Mouse (Mus musculus): ENCODE measurements around the gene Kremen2. TPM values are rescaled to one million over a fixed set of nuclear protein-coding genes. Genes with fewer than 3 reads are reported as not detected.

Kremen2 gene
- 1.1 and 6.0 TPM in 2 replicates for polyA plus RNA-seq (2012; rRNA removed)

DNA sequence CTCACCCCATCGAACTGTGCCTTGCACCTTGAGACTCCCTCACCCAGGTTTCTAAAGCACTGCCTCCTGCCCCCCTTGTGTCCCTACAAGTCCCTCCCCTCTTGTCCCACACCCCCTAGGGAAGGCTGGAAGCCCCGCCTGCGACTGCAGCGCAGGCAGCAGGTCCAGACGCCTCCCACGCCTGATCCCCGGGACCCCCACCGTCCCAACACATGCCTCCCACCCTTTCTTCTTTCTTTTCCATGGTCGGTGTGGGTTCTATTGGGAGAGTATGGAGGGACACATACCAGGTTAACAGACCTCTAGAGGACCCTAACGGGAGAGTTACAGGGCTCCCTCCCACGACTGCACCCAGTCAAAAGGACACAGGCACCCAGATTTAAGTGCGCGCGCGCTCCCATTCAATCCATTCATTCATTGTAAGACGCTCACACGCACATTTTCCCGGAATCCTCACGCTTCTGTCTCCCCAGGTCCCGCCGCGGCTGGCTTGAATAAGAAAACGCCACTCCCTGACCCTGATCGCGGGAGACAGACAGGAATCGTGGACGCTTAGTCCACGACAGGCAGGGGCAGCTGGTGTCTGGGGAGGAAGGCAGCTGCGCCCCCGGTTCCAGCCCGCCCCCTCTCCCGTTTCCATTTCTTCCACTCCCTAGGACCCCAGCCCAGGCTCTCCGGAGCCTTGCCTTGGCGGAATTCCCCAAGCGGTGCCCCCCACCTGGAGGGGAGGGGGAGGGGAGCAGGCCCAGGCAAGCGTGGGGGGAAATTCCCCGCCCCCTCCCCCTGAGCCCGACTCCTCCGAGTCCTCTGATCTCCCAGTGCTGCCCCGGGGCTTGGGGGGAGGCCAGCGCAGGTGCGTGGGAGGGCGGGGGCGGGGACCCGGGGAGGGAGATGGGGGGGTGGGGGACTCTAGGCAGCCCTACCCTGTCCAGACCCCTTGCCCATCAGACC, at the start of gene Kremen2:
Kremen2 (minus strand) TSS at position 533 of the 951 bp plus-strand sequence.

DNA sequence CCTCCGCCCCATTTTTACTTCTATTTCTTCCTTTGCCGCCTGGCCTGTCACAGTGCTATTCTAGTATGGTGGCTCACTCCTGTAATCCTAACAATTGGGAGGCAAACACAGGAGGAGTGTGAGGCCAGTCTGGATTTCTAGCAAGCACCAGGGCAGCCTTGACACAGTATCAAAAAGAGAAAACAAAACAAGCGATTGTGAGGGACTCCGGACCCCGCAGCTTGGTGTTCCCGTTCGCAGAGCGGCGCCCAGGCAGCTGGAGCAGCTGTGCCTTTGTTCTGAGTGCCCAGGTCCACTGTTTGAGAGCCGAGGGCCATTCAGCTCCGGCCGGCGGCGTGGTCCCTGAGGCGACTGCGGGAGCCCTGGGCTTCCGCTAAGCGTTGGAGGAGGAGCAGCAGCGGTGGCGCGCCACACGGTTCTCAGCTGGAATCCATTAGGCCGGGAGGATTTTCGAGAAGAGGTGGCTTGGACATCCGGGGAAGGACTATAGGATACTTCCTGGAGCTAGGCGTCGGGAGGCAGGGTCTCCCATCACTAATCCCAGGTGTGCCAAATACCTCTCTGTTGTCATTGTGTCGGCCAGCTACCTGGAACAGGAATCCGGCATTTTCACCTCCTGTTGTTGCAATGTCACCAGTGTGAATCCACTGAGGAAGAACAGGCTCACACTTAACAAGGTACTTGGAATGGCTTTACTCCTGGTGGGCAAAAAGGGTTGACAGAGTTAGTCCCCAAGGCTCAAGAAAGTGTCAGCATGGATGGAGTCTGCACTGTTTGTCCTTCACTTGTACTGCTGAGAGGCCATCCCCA, 44.8 kb upstream of the Kremen2 start, which contains the start of gene Srrm2:
Srrm2 (plus strand) TSS at position 264 of the 810 bp plus-strand sequence.

DNA sequence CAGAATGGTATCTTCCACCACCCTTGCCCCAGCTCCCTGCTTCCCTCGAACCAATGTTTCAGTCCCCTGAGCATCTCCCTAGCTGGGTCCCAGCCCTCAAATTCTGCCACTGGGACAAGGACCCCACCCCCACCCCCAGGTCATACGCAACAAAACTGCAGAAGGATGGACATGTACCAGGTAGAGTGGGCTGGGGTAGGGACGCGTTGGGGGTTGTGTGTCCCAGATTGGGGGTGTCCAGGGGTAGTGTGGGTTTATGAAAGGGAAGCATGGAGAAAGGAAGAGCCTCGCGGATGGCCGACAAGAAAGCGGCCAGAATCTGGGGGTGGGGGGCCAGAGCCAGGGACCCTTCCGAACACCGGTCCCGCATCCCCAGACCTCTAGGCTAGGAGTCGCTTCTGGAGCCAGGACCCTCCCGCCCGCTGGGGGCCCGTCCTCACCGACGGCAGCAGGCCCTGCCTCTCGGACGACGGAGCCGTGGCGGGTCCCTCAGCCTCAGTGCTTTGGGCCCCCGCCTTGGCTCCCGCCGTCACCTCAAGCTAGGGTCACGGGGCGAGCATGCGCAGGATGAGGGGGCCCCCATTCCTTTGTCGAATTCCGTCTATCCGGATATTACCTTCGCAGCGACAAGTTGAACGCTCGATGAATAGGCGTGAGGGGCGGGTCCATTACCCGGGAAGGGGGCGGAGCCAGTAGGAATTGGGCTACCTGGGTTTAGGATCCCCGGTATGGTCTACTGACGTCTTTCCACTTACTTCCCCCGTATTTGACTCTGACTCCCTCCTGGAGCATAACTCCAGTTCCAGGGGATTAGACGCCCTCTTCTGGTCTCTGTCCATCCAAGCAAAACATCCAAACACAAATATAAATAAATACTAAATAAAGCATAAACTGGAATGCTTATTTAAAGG, 40.2 kb upstream of the Kremen2 start, which contains the start of gene Flywch2:
Flywch2 (minus strand) TSS at position 521 of the 911 bp plus-strand sequence.

DNA sequence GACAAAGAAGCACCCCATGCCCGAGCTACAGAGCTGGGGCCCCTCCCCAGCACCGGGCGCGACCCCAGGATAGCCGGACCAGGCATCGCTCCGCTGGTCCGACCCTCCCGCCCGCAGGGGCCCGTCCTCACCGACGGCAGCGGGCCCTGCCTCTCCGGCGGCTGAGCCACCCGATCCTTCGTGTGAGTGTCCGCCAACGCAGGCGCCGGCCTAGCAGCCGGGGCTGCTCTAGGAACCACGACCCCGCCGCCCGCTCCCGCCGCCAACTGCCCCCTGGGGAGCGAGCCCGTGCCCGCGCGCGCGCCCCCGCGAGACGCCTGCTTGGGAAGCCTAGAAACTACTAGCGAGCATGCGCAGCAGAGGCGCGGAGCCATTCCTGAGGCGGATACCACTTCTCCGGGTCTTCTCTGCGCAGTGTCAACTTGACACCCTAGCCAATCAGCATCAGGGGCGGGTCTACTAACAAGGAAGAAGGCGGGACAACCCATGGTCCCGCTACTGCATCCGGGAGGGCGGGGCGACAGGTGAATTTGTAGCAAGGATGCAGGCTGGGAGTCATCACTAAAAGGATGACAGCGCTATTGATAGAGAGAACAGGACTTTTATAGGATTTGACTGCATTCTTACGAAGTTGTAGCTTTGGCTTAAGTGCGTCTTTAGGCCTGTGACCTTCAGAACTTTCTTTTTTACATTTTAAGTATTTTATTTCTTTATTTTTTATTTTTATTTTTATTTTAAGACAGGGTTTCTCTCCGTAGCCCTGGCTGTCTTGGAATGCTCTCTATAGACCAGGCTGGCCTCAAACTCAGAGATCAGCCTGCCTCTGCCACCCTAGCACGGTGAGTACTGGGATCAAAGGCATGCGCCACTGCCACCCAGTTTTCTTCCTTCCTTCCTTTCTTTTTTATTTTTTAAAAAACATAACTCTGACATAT, 25.9 kb upstream of the Kremen2 start, which contains the start of gene Flywch1:
Flywch1 (minus strand) TSS at position 319 of the 935 bp plus-strand sequence.

DNA sequence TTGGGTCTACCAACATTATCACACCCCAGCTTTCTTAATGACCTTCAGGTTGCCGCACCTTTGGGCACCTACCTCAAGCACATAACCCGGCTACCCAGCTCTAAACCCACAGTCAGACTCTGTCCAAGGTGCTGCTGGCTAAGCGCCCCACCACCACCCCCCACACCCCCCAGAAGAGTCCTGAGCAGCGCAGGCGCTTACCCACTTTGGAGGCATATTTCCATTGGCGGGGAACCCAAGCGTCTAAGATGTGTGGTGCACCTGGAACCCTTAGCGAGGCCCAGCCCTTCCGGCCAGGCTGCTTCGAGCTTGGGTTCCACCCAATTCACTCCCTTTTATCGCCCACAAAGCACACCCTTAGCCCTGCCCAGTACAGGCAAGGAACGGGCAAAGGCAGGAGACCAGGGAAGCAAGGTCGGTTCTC, 5.0 kb downstream of the Kremen2 start, which contains the start of gene Paqr4:
Paqr4 (minus strand) TSS at position 270 of the 424 bp plus-strand sequence.

DNA sequence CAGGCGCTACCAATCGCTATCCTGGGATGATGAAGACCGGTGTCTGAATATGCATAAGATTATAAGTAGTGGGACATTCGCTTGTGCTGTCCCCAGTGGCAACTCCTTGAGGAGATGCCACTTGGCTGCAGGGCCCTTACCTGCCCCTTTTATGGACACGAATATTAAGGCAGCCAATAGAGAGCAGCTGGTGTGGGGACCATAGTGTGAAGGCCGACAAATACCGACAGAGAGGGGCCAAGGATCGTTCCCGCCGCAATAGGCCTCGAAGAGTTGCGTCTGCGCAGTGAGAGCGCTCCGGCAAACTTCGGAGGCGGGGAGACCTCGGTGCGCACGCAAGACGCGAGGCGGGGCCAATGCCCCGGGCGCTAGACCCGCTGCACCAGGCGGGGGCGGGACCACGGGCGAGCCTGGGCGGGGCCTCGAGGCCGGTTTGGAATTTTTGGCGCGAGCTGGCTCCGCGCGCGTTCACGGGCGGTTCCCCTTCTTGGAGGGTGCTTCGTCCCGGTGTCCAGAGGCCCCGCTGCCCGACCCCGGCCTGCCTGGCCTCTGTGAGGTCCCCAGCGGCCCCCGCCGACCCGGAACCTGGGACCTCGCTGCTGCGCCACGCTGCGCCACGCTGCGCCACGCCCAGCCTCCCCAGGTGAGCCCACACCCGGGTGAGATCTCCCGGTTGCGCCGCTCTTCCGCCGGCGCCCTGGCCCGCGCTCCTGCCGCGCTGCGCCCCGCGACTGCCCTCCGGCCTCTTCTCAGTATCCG, 19.5 kb downstream of the Kremen2 start, which contains the start of gene Pkmyt1:
Pkmyt1 (plus strand) TSS at position 338 of the 759 bp plus-strand sequence.

DNA sequence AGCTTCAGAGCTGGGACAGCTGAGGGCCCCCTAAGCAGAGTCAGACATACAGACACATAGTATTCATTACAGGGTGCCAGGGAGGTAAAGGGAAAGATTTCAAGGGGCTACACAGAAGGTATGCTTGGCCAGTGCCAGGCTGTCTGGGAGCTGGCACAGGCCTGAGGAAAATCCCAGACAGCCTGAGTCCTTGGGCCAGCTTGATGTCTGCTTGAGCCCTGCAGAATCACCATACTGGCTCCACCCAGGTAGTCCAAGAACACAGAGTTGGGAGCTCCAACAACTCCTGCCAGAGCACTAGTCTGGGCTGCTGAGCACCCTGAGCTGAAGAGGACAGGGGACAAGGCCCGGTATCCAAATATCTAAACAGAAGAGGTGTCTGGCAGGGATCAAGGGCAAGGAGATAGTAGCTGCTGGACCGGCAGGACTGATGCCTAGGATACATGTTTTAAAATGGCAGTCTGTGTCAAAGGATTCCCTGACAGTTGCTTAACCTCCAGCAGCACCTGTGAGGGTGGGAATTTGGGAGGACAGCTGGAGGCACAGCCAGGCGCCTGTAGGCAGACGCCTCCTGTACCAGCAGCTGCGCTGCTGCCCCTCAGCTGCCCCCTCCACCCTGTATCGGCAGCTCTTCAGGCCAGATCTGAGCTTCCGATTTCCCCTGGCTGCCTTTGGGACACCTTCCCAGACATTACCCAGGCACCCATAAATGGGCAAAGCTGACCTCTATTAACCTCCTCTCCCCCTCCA, 23.1 kb downstream of the Kremen2 start, which contains the start of gene 1520401A03Rik:
1520401A03Rik (minus strand) TSS at position 408 of the 750 bp plus-strand sequence.

Other genes with a start within 250 kb of the Kremen2 start
- gene Zfp213, start 181.6 kb downstream of the Kremen2 start, polyA plus RNA-seq (2012; rRNA removed): 14.3 and 16.1 TPM in 2 replicates
- 41.5 and 42.5 TPM in 2 replicates for gene Zfp13, start 146.3 kb downstream of the Kremen2 start, polyA plus RNA-seq (2012; rRNA removed)
- 0.09 and 0.25 TPM in 2 replicates for gene Zscan10, start 145.0 kb downstream of the Kremen2 start, polyA plus RNA-seq (2012; rRNA removed)
- 1.3 and 1.7 TPM in 2 replicates for gene Mmp25, start 100.6 kb downstream of the Kremen2 start, polyA plus RNA-seq (2012; rRNA removed)
- gene Bicdl2, start 85.3 kb downstream of the Kremen2 start, polyA plus RNA-seq (2012; rRNA removed): 0.15 and 0.43 TPM in 2 replicates
- 82.1 and 90.1 TPM in 2 replicates for gene Hcfc1r1, start 72.2 kb downstream of the Kremen2 start, polyA plus RNA-seq (2012; rRNA removed)
- 47.0 and 47.3 TPM in 2 replicates for gene Thoc6, start 72.0 kb downstream of the Kremen2 start, polyA plus RNA-seq (2012; rRNA removed)
- gene Tnfrsf12a, start 68.4 kb downstream of the Kremen2 start, polyA plus RNA-seq (2012; rRNA removed): 2.6 and 4.7 TPM in 2 replicates
- 0.39 and 7.4 TPM in 2 replicates for gene Cldn6, start 66.6 kb downstream of the Kremen2 start, polyA plus RNA-seq (2012; rRNA removed)
- 0.92 and 2.9 TPM in 2 replicates for gene Cldn9, start 61.8 kb downstream of the Kremen2 start, polyA plus RNA-seq (2012; rRNA removed)
- gene 1520401A03Rik, start 23.1 kb downstream of the Kremen2 start, polyA plus RNA-seq (2012; rRNA removed): 0.15 and 0.78 TPM in 2 replicates
- gene Pkmyt1, start 19.5 kb downstream of the Kremen2 start, polyA plus RNA-seq (2012; rRNA removed): 38.5 and 40.6 TPM in 2 replicates
- 23.6 and 25.2 TPM in 2 replicates for gene Paqr4, start 5.0 kb downstream of the Kremen2 start, polyA plus RNA-seq (2012; rRNA removed)
- gene Flywch1, start 25.8 kb upstream of the Kremen2 start, polyA plus RNA-seq (2012; rRNA removed): 97.4 and 99.1 TPM in 2 replicates
- 44.8 and 54.5 TPM in 2 replicates for gene Flywch2, start 40.2 kb upstream of the Kremen2 start, polyA plus RNA-seq (2012; rRNA removed)
- 634 and 697 TPM in 2 replicates for gene Srrm2, start 44.7 kb upstream of the Kremen2 start, polyA plus RNA-seq (2012; rRNA removed)
- gene Elob, start 83.3 kb upstream of the Kremen2 start, polyA plus RNA-seq (2012; rRNA removed): 905 and 997 TPM in 2 replicates
- 0.31 and 0.74 TPM in 2 replicates for gene Prss33, start 90.2 kb upstream of the Kremen2 start, polyA plus RNA-seq (2012; rRNA removed)
- 0.10 and 0.16 TPM in 2 replicates for gene Prss32, start 98.0 kb upstream of the Kremen2 start, polyA plus RNA-seq (2012; rRNA removed)
- gene Prss41, start 98.3 kb upstream of the Kremen2 start, polyA plus RNA-seq (2012; rRNA removed): 1.9 TPM in 2 replicates
- gene Prss21, start 122.2 kb upstream of the Kremen2 start, polyA plus RNA-seq (2012; rRNA removed): not detected in 2 replicates
- gene Dcpp1, start 135.0 kb upstream of the Kremen2 start, polyA plus RNA-seq (2012; rRNA removed): 0.23 TPM in 1 of 2 replicates, not detected in the other
- gene Dcpp2, start 135.0 kb upstream of the Kremen2 start, polyA plus RNA-seq (2012; rRNA removed): not detected in 2 replicates
- 0.33 TPM in 1 of 2 replicates, not detected in the other for gene Dcpp3, start 171.6 kb upstream of the Kremen2 start, polyA plus RNA-seq (2012; rRNA removed)
- not detected in 2 replicates for gene Sbp, start 195.8 kb upstream of the Kremen2 start, polyA plus RNA-seq (2012; rRNA removed)
- gene Sbpl, start 209.4 kb upstream of the Kremen2 start, polyA plus RNA-seq (2012; rRNA removed): not detected in 2 replicates
- 0.04 TPM in 1 of 2 replicates, not detected in the other for gene Prss30, start 234.7 kb upstream of the Kremen2 start, polyA plus RNA-seq (2012; rRNA removed)

All from central nervous system, embryonic 14 days (tissue).